Mouse (Mus musculus): ENCODE data around the gene Atg16l2.

- no peak for TF ChIP-seq CTCF (IDR thresholded peaks at IDR 0.05)
- TF ChIP-seq EP300 (IDR thresholded peaks at IDR 0.05) = no peak
These were observed 34.6 kb upstream of the Atg16l2 start for GRCm38 (mm10) chr7:101336686-101337085.
